8 mouse cellular contexts compared by ENCODE assay signal in the genomic region with DNA sequence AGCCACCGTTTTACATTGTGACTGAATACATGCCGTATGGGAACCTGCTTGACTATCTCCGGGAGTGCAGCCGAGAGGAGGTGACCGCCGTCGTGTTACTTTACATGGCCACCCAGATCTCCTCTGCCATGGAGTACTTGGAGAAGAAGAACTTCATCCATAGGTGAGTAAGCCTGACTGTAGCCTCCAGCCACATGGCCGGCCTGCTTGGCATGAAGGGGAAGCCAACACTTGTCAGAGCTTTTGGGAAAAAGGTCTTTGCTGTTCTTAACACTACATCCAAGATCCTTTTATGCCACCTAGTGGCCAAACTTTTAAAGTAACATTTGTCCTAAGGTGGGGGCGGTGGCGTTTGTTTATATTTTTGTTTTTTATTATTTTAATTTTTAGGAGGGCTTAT. TPM values are rescaled to one million over a fixed set of nuclear protein-coding genes. Genes with fewer than 3 reads are reported as not detected.
A peak's percentile ranks its signal among the peaks of the same experiment; 100 is the strongest.
DNase-seq lines count a peak whose midpoint lies in the region; ATAC-seq and TF ChIP-seq lines count a peak whose summit lies in the region.

No protein-coding gene starts in this region.

- peak in 1 of 2 experiments; percentile 40 for DNase-seq in heart, adult 2 months
- peak; percentile 22 to 49 for DNase-seq in CD8-positive naive resting alpha-beta T cell, adult 2 months (ENCODE audit: low read depth in 2 of 2, low spot score in 2 of 2)
- peak; percentile 81 for DNase-seq in cerebellum, adult 9-10 months
- peak; percentile 87 for DNase-seq in hindbrain, postnatal 0 days (ENCODE audit: low spot score)
- no peak for DNase-seq in testis, postnatal 14 days (ENCODE audit: low spot score)
- DNase-seq in spleen, adult 12 weeks (ENCODE audit: low spot score): no peak

- H3K9me3 ChIP-seq in heart, embryonic 11.5 days (replicated peaks; ENCODE audit: control insufficient read depth, low read length): no peaks in the 10 kb centered on the region
- H3K9me3 ChIP-seq in hindbrain, postnatal 0 days (ENCODE audit: low read length): no peaks in the 10 kb centered on the region

- no peaks in the 10 kb centered on the region; the same call in 1 of the 2 replicates for H3K4me1 ChIP-seq in heart, adult 2 months (ENCODE audit: control insufficient read depth, insufficient read depth, low read length)
- no peaks in the 10 kb centered on the region for H3K4me1 ChIP-seq in heart, embryonic 11.5 days (ENCODE audit: control insufficient read depth, insufficient read depth, low read length)
- H3K4me1 ChIP-seq in hindbrain, postnatal 0 days (ENCODE audit: insufficient read depth, low read length): no peaks in the 10 kb centered on the region

- 0 out of 2 replicates have a peak, but pooled peaks have one; percentile 14 for TF ChIP-seq EP300 in heart, adult 2 months (IDR thresholded peaks at IDR 0.05; ENCODE audit: insufficient read depth, low read depth, low read length)

- no peaks in the 10 kb centered on the region for H3K79me2 ChIP-seq in heart, adult 2 months (replicated peaks; ENCODE audit: control insufficient read depth, insufficient read depth, low read length)

- TF ChIP-seq CTCF in heart, adult 2 months (IDR thresholded peaks at IDR 0.05): peak; percentile 84
- peak; percentile 73 for TF ChIP-seq CTCF in hindbrain, postnatal 0 days (IDR thresholded peaks at IDR 0.05; ENCODE audit: low read depth)

- H3K9ac ChIP-seq in heart, adult 2 months (ENCODE audit: low read depth, low read length): no peak overlapping the region
- H3K9ac ChIP-seq in heart, embryonic 11.5 days (ENCODE audit: low read depth, low read length): no peak overlapping the region
- H3K9ac ChIP-seq in hindbrain, postnatal 0 days (replicated peaks; ENCODE audit: low read length): no peak overlapping the region

- H3K4me3 ChIP-seq in heart, adult 2 months: no peak overlapping the region
- no peak overlapping the region for H3K4me3 ChIP-seq in heart, embryonic 11.5 days (ENCODE audit: low read depth, low read length)
- no peak overlapping the region for H3K4me3 ChIP-seq in hindbrain, postnatal 0 days (ENCODE audit: low read length)

- intact Hi-C loops in heart, adult 2 months (cut with DNase I): loop anchor here (1.0 to 5.0 kb wide), 5 partner anchors 51 to 546 kb away; no protein-coding TSS in a partner anchor

- H3K36me3 ChIP-seq in heart, adult 2 months (ENCODE audit: control insufficient read depth, insufficient read depth, low read length): no peaks in the 10 kb centered on the region
- H3K36me3 ChIP-seq in heart, embryonic 11.5 days (ENCODE audit: control insufficient read depth, insufficient read depth, low read length): peaks cover 29% of the 10 kb centered on the region
- H3K36me3 ChIP-seq in hindbrain, postnatal 0 days (ENCODE audit: insufficient read depth, low read length): peaks cover 21% of the 10 kb centered on the region

- H3K4me2 ChIP-seq in heart, embryonic 11.5 days: no peak overlapping the region
- H3K4me2 ChIP-seq in hindbrain, postnatal 0 days (ENCODE audit: low read depth, low read length): no peak overlapping the region

- 75% methylated on average over 10 of the region's 10 CpGs for WGBS in heart, adult 2 months
- WGBS in heart, embryonic 11.5 days (ENCODE audit: insufficient replicate concordance): 78% methylated on average over 10 of the region's 10 CpGs
- 76% methylated on average over 10 of the region's 10 CpGs for WGBS in hindbrain, postnatal 0 days

- no peak overlapping the region for H3K27ac ChIP-seq in heart, adult 2 months
- H3K27ac ChIP-seq in heart, embryonic 11.5 days (ENCODE audit: low read depth, low read length): no peak overlapping the region
- H3K27ac ChIP-seq in hindbrain, postnatal 0 days: no peak overlapping the region

- no peak for TF ChIP-seq POLR2A in heart, adult 2 months (IDR thresholded peaks at IDR 0.05; ENCODE audit: insufficient read depth, low read depth, low read length)

- ATAC-seq in heart, embryonic 11.5 days (replicated peaks; ENCODE audit: insufficient number of reproducible peaks, low FRiP score, low TSS enrichment): no peak
- peak; percentile 57; the same call in 1 of the 2 replicates for ATAC-seq in hindbrain, postnatal 0 days
- ATAC-seq in megakaryocyte, adult 5-6 weeks (ENCODE audit: poor library complexity, severe bottlenecking): peak; percentile 66

- H3K27me3 ChIP-seq in heart, adult 2 months (ENCODE audit: control insufficient read depth, insufficient read depth, low read length): no peaks in the 10 kb centered on the region
- H3K27me3 ChIP-seq in heart, embryonic 11.5 days (ENCODE audit: control insufficient read depth, insufficient read depth, low read length): no peaks in the 10 kb centered on the region
- no peaks in the 10 kb centered on the region for H3K27me3 ChIP-seq in hindbrain, postnatal 0 days (ENCODE audit: insufficient read depth, low read length)

RNA-seq across cellular contexts. Expression of gene Tor3a, which starts 41.1 kb away (rescaled TPM):
- 10 to 100 TPM in 1 of 2 experiments, 1 to 10 TPM in 1; 8.3 to 11.6 TPM for total RNA-seq in heart, adult 2 months (2021)
- polyA plus RNA-seq in heart, adult 2 months (2012; rRNA removed): 8.9 and 11.8 TPM in 2 replicates
- 4.5 and 5.5 TPM in 2 replicates for polyA plus RNA-seq in heart, embryonic 11.5 days (2014; fragmentation: Nextera tagmentation; extraction: Ambion mirVana)
- 2.4 and 5.6 TPM in 2 replicates for total RNA-seq in hindbrain, postnatal 0 days (2014; rRNA removed)
- polyA plus RNA-seq in hindbrain, postnatal 0 days (2015; fragmentation: Nextera tagmentation; extraction: Ambion mirVana): 3.0 and 4.3 TPM in 2 replicates
- total RNA-seq in megakaryocyte, adult 5-6 weeks (2015): 18.4 and 25.5 TPM in 2 replicates
- 27.2 and 39.1 TPM in 2 replicates for total RNA-seq in megakaryocyte, adult 5-6 weeks (2017)

Comparison
In these comparisons a context has a peak if more than half of its experiments do, and no peak if none do; other contexts are left out.
1. DNase-seq: peak in CD8-positive naive resting alpha-beta T cell, adult 2 months (2 of 2), cerebellum, adult 9-10 months (single experiment) and hindbrain, postnatal 0 days (single experiment); none in testis, postnatal 14 days (single experiment) and spleen, adult 12 weeks (single experiment).